Mouse (Mus musculus) small intestine, adult 2 months (tissue): Measurements from ENCODE around the gene Pkd1l1.

Source experiments
- CTCF ChIP-seq: fragments of 200-500 bp; IDR thresholded peaks from 2 replicates; pipeline ENCODE4 v1.5.1; 2012; ENCODE audit warnings: low read depth, mild to moderate bottlenecking, control low read depth, inconsistent platforms, low read length, moderate library complexity, mixed read lengths; ENCODE audit not compliant: insufficient replicate concordance, insufficient read length; ENCODE audit errors: extremely low read depth
- POLR2A ChIP-seq: fragments of 200-500 bp; IDR thresholded peaks from 2 replicates; pipeline ENCODE4 v1.6.1; 2012; ENCODE audit warnings: low read depth, mild to moderate bottlenecking, control low read depth, inconsistent platforms, low read length, moderate library complexity

DNA sequence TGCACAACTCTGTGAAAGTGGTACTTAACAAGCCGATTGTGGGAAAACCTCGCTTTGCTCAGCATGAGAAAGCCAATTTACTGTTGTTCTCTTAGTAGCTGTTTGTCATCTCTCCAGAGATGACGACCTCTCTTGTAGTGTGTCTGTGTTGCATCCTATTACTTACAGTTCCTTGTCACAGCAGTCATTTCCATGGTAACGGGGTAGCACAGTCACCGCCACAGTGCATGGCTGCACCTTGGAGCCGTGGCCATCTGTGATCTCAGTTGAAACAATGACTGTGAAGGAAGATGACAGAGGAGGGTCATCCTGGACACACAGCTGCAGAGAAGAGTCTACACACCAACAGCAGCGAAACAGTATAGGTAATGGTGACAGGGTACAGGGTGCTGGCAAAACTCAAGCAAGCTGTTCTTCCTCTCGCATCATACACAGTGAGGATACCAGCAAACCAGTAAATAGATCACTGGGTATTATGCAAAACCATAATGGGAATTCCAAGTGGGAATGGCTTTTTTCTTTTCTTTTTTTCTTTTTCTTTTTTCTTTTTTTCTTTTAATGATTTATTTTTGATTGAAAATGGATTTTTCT, 56.9 kb downstream of the Pkd1l1 start:
- TF ChIP-seq CTCF (no peak), POLR2A (no peak)
